Mouse (Mus musculus): ENCODE data around the gene Car11. TPM values are rescaled to one million over a fixed set of nuclear protein-coding genes. Genes with fewer than 3 reads are reported as not detected.
A peak's percentile ranks its signal among the peaks of the same experiment; 100 is the strongest.

Car11 gene
- polyA plus RNA-seq, 1 experiment from 2014 or later = 3.3 TPM

DNA sequence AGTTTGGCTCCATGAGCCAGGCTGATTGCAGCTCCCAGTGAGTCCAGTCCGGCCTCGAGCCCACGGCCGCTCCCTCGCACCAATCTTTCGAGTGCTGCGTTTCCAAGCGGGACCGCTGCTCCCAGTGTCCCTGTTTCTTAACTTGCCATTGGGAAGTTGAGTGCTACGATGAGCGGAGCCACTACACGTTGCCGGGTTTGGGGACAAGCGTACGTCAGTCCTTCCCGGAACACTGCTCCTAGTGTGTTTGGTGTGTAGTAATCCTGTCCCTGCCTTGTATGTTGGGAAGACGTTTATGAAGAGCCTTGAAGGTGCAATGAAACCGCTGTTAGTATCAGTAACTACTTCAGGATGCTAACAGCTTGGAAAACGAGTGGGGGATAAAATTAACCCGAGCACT, 18.7 kb downstream of the Car11 start:
- Histone ChIP-seq H3K4me2 (ENCODE audit: low read depth, low read length) (peak overlapping the region; percentile 86), H3K36me3 (ENCODE audit: control insufficient read depth, insufficient read depth, low read length) (peaks cover 23% of the 10 kb centered on the region), H3K27ac (ENCODE audit: low read length) (peak overlapping the region; percentile 81), H3K4me1 (replicated peaks; ENCODE audit: control insufficient read depth, insufficient read depth, low read length) (peaks cover 32% of the 10 kb centered on the region), H3K9me3 (ENCODE audit: control insufficient read depth, low read length) (no peaks in the 10 kb centered on the region), H3K4me3 (ENCODE audit: low read length) (peak overlapping the region; percentile 73), H3K27me3 (ENCODE audit: control insufficient read depth, insufficient read depth, low read depth, low read length) (no peaks in the 10 kb centered on the region), H3K9ac (ENCODE audit: low read length) (peak overlapping the region; percentile 93)
- ATAC-seq (ENCODE audit: low read depth) = no peak; the same call in 1 of the 2 replicates
- under 1% methylated on average over 20 of the region's 20 CpGs for WGBS

DNA sequence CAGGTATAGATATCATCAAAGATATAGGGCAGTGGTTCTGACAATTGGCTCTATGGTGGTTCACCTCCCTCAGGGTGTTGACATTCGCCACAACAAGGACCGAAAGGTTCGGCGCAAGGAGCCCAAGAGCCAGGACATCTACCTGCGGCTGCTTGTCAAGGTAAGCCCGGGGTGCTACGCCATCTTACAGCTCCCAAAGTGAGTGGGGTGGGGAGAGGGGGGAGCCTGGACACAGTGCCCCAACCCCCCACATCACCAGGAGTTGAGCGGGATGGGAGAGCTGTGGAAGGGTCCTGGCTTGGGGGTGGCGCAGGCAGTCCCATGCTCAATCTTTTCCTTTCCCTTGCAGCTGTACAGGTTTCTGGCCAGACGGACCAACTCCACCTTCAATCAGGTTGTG, 19.5 kb downstream of the Car11 start:
- Histone ChIP-seq H3K9me3 (ENCODE audit: control insufficient read depth, low read length) (no peaks in the 10 kb centered on the region), H3K4me1 (replicated peaks; ENCODE audit: control insufficient read depth, insufficient read depth, low read length) (peaks cover 29% of the 10 kb centered on the region), H3K4me2 (ENCODE audit: low read depth, low read length) (peak overlapping the region; percentile 86), H3K27ac (ENCODE audit: low read length) (no peak overlapping the region), H3K9ac (ENCODE audit: low read length) (peak overlapping the region; percentile 93), H3K36me3 (ENCODE audit: control insufficient read depth, insufficient read depth, low read length) (peaks cover 24% of the 10 kb centered on the region), H3K27me3 (ENCODE audit: control insufficient read depth, insufficient read depth, low read depth, low read length) (no peaks in the 10 kb centered on the region), H3K4me3 (ENCODE audit: low read length) (peak overlapping the region; percentile 73)
- WGBS = 67% methylated on average over 10 of the region's 10 CpGs
- ATAC-seq (ENCODE audit: low read depth) = no peak

DNA sequence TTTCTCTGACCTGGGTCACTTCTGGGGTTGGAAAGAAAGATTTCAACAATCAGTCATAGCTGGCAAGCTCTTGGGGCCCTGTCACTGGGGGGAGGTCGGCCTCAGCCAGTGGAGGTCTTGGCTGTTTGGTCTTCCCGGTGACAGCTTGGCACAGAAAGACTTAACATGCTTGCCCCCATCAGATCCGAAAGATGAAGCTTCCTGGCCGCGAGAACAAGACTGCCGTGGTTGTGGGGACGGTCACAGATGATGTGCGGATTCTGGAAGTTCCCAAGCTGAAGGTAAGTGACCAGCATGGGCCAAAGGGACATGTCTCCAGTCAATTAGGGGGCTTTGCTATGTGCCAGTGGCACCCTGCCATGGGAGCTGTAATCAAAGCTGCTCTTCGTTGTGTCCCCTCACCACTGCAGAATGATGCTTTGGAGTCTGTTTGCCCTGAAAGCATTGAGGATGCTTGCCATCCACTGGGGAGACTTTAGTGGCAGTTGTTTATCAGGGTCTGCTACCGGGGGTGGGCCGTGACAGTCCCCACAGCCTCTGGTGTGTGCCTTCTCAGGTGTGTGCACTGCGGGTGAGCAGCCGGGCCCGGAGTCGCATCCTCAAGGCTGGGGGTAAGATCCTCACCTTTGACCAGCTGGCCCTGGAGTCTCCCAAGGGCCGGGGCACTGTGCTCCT, 20.2 kb downstream of the Car11 start:
- H3K4me1 ChIP-seq (replicated peaks; ENCODE audit: control insufficient read depth, insufficient read depth, low read length) = peaks cover 24% of the 10 kb centered on the region
- H3K9me3 ChIP-seq (ENCODE audit: control insufficient read depth, low read length) = no peaks in the 10 kb centered on the region
- H3K27ac ChIP-seq (ENCODE audit: low read length) = no peak overlapping the region
- WGBS = 79% methylated on average over 15 of the region's 16 CpGs
- no peak for ATAC-seq (ENCODE audit: low read depth)
- H3K4me2 ChIP-seq (ENCODE audit: low read depth, low read length) = peak overlapping the region; percentile 86; the same call in 1 of the 2 replicates
- H3K27me3 ChIP-seq (ENCODE audit: control insufficient read depth, insufficient read depth, low read depth, low read length) = no peaks in the 10 kb centered on the region
- H3K4me3 ChIP-seq (ENCODE audit: low read length) = peak overlapping the region; percentile 73; the same call in 1 of the 2 replicates
- peaks cover 28% of the 10 kb centered on the region for H3K36me3 ChIP-seq (ENCODE audit: control insufficient read depth, insufficient read depth, low read length)
- peak overlapping the region; percentile 93; the same call in 1 of the 2 replicates for H3K9ac ChIP-seq (ENCODE audit: low read length)

DNA sequence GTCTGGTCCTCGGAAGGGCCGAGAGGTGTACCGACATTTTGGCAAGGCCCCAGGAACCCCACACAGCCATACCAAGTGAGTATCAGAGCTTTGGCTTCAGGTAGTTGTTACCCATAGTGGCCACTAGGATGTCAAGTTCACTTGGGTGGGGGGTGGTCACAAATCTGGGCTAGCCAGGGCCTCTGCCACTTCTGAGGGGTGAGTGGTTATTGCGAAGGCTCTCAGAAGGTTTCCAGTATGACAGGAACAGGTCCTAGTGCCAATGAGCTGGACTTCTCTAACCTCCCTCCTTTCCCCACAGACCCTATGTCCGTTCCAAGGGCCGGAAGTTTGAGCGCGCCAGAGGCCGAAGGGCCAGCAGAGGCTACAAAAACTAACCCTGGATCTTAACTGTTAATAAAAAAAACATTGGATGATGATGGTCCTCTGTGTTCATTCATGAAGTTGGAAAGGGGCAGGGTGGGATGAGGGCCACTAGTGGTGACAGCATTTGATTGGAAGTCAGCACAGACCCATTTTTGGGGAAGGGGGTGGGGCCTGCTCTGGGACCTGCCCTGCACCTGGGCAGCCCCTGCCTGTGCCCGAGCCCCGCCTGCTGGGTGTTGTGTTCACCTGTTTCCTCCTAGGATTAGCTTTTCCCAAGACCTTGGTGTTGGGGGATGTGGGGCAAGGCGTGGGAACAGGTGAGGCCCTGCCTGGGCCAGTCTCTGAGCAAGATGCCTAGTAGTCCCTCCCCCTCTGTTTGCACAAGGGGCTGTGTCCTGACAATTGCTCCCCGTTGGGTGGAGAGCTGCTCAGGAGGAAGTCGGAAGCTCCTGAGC, 21.0 kb downstream of the Car11 start, which contains the start of gene Fam83e:
Gene Fam83e (plus strand): TSS at position 800 of the 821 bp plus-strand sequence.
- Histone ChIP-seq H3K27ac (ENCODE audit: low read length) (peak within 1 kb of the TSS; percentile 2; the same call in 1 of the 2 replicates), H3K4me1 (replicated peaks; ENCODE audit: control insufficient read depth, insufficient read depth, low read length) (peaks cover 22% of the 10 kb centered on the region), H3K9ac (ENCODE audit: low read length) (no peak within 1 kb of the TSS), H3K36me3 (ENCODE audit: control insufficient read depth, insufficient read depth, low read length) (peaks cover 35% of the 10 kb centered on the region), H3K9me3 (ENCODE audit: control insufficient read depth, low read length) (no peaks in the 10 kb centered on the region), H3K27me3 (ENCODE audit: control insufficient read depth, insufficient read depth, low read depth, low read length) (no peaks in the 10 kb centered on the region), H3K4me2 (ENCODE audit: low read depth, low read length) (no peak within 1 kb of the TSS), H3K4me3 (ENCODE audit: low read length) (no peak within 1 kb of the TSS)
- 68% methylated on average over 14 of the region's 14 CpGs for WGBS
- ATAC-seq (ENCODE audit: low read depth) = no peak

DNA sequence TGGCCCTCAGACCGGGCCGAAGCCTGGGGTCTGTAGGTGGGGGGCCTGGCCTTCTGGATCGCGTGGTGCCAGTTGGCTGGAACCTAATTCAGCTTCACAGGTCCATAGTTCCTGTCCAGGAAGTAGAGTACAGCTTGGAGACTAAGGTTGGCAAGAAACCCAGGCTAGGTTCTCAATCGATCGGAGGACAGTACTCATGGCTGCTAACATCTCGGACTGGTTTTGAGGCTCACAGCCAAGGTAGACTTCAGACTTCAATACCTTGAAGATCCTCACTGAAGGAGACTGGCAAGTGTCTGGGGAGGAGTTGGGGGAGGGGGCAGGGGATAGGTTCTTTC, 21.6 kb downstream of the Car11 start:
- peaks cover 16% of the 10 kb centered on the region for H3K4me1 ChIP-seq (replicated peaks; ENCODE audit: control insufficient read depth, insufficient read depth, low read length)
- H3K27ac ChIP-seq (ENCODE audit: low read length) = peak overlapping the region; percentile 2; the same call in 1 of the 2 replicates
- 73% methylated on average over 7 of the region's 7 CpGs for WGBS
- H3K9ac ChIP-seq (ENCODE audit: low read length) = no peak overlapping the region
- H3K36me3 ChIP-seq (ENCODE audit: control insufficient read depth, insufficient read depth, low read length) = peaks cover 37% of the 10 kb centered on the region
- no peak overlapping the region for H3K4me2 ChIP-seq (ENCODE audit: low read depth, low read length)
- no peak overlapping the region for H3K4me3 ChIP-seq (ENCODE audit: low read length)
- no peak for ATAC-seq (ENCODE audit: low read depth)
- no peaks in the 10 kb centered on the region for H3K27me3 ChIP-seq (ENCODE audit: control insufficient read depth, insufficient read depth, low read depth, low read length)
- H3K9me3 ChIP-seq (ENCODE audit: control insufficient read depth, low read length) = no peaks in the 10 kb centered on the region

DNA sequence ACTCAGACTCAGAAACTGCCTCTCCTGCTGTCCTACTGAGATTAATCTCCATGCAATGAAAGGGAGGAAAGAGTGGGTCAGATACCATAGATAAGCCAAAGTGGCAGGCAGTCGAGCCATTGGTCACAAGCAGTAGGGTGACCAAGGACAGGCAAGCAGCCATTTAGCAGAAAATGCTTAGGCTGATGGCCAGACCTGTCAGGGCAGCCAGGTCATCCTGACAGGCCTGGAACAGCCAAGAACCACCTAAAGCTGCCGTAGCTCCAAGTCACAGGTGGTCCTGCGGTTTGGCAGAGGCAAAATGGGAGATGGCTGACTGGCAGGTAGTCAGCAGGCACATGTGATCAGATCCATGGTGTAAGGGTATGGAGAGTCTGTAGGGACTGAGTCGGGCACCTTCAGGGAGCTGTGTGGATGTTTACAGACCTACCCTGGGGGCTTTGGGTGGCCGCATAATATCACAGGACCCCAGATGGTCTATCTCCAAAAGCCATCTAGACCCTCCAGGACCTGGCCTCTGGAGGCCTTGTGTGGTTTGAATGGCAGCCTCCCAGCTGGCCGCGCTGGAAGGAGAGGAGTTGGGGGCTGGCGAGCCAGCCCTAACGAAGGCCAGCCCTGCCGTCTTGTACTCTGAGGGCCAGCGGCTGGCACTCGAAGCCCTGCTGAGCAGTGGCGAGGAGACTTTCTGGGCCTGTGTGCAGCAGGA, 22.2 kb downstream of the Car11 start:
- H3K27me3 ChIP-seq (ENCODE audit: control insufficient read depth, insufficient read depth, low read depth, low read length) = no peaks in the 10 kb centered on the region
- H3K27ac ChIP-seq (ENCODE audit: low read length) = no peak overlapping the region
- 0 out of 2 replicates have a peak overlapping the region, but pooled peaks have one; percentile 14 for H3K9ac ChIP-seq (ENCODE audit: low read length)
- H3K4me1 ChIP-seq (replicated peaks; ENCODE audit: control insufficient read depth, insufficient read depth, low read length) = peaks cover 12% of the 10 kb centered on the region
- H3K4me2 ChIP-seq (ENCODE audit: low read depth, low read length) = no peak overlapping the region
- ATAC-seq (ENCODE audit: low read depth) = no peak
- peaks cover 40% of the 10 kb centered on the region for H3K36me3 ChIP-seq (ENCODE audit: control insufficient read depth, insufficient read depth, low read length)
- no peak overlapping the region for H3K4me3 ChIP-seq (ENCODE audit: low read length)
- no peaks in the 10 kb centered on the region for H3K9me3 ChIP-seq (ENCODE audit: control insufficient read depth, low read length)
- WGBS = 60% methylated on average over 13 of the region's 13 CpGs

DNA sequence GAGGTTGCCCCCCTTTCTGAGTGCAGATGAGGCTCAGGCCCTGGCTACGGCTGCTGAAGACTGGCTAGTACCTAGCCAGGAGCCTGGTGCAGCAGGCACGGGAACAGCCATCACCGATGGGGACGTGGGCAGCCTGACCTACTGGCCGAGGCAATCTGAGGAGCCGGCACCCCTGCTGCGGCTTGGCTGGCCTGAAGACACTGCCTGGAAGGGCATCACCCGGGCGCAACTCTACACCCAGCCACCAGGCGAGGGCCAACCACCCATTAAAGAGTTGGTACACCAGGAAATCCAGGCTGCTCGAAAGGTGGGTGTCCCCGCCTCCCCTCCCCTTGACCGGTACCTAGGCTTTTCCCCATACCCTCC, 22.7 kb downstream of the Car11 start:
- 0 out of 2 replicates have a peak overlapping the region, but pooled peaks have one; percentile 14 for H3K9ac ChIP-seq (ENCODE audit: low read length)
- H3K4me2 ChIP-seq (ENCODE audit: low read depth, low read length) = no peak overlapping the region
- peaks cover 8% of the 10 kb centered on the region for H3K4me1 ChIP-seq (replicated peaks; ENCODE audit: control insufficient read depth, insufficient read depth, low read length)
- 76% methylated on average over 13 of the region's 13 CpGs for WGBS
- H3K9me3 ChIP-seq (ENCODE audit: control insufficient read depth, low read length) = no peaks in the 10 kb centered on the region
- H3K4me3 ChIP-seq (ENCODE audit: low read length) = no peak overlapping the region
- H3K36me3 ChIP-seq (ENCODE audit: control insufficient read depth, insufficient read depth, low read length) = peaks cover 40% of the 10 kb centered on the region
- H3K27ac ChIP-seq (ENCODE audit: low read length) = no peak overlapping the region
- no peaks in the 10 kb centered on the region for H3K27me3 ChIP-seq (ENCODE audit: control insufficient read depth, insufficient read depth, low read depth, low read length)
- ATAC-seq (ENCODE audit: low read depth) = no peak

DNA sequence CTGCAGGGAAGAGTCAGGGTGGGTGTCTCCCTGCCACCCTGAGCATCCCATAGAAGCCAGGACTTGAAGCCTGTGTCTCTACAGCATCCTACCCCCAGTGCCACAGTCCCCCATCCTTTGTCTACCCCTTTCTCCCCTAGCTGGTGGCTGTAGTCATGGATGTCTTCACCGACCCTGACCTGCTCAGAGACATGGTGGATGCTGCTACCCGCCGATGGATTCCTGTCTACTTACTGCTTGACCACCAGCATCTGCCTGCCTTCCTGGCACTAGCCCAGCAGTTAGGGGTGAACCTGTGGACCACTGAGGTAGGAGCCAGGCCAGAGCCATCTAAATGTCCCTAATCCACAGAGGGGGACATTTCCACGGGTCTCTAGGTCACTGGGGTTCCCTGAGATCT, 23.7 kb downstream of the Car11 start:
- ATAC-seq (ENCODE audit: low read depth) = no peak
- peaks cover 40% of the 10 kb centered on the region for H3K36me3 ChIP-seq (ENCODE audit: control insufficient read depth, insufficient read depth, low read length)

DNA sequence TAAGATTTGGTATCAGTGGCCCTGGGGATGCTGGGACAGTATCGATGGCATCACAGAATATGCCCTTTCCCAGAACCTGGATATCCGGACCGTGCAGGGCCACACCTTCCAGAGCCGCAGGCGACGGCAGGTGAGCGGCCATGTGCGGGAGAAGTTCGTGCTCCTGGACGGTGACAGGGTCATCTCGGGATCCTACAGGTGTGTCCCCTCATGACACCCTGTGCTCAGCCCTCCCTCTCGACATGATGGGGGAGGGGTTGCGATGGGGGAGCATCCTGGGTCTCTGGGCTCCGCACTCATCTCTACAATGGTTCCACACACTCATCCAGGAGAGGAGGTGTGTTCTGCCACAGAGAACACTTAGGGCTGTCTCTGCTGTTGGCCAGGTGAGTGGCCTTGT, 24.1 kb downstream of the Car11 start:
- peaks cover 41% of the 10 kb centered on the region for H3K36me3 ChIP-seq (ENCODE audit: control insufficient read depth, insufficient read depth, low read length)

More for the DNA sequence above, 23.7 kb downstream of the Car11 start:
- no peak overlapping the region for H3K9ac ChIP-seq (ENCODE audit: low read length)
- no peak overlapping the region for H3K27ac ChIP-seq (ENCODE audit: low read length)
- H3K27me3 ChIP-seq (ENCODE audit: control insufficient read depth, insufficient read depth, low read depth, low read length) = no peaks in the 10 kb centered on the region
- 82% methylated on average over 4 of the region's 4 CpGs for WGBS
- H3K9me3 ChIP-seq (ENCODE audit: control insufficient read depth, low read length) = no peaks in the 10 kb centered on the region
- no peak overlapping the region for H3K4me3 ChIP-seq (ENCODE audit: low read length)
- peaks cover 8% of the 10 kb centered on the region for H3K4me1 ChIP-seq (replicated peaks; ENCODE audit: control insufficient read depth, insufficient read depth, low read length)
- no peak overlapping the region for H3K4me2 ChIP-seq (ENCODE audit: low read depth, low read length)

More for the DNA sequence above, 24.1 kb downstream of the Car11 start:
- 88% methylated on average over 14 of the region's 14 CpGs for WGBS
- H3K9me3 ChIP-seq (ENCODE audit: control insufficient read depth, low read length) = no peaks in the 10 kb centered on the region
- H3K4me3 ChIP-seq (ENCODE audit: low read length) = no peak overlapping the region
- H3K4me1 ChIP-seq (replicated peaks; ENCODE audit: control insufficient read depth, insufficient read depth, low read length) = peaks cover 8% of the 10 kb centered on the region
- H3K27ac ChIP-seq (ENCODE audit: low read length) = no peak overlapping the region
- no peak overlapping the region for H3K4me2 ChIP-seq (ENCODE audit: low read depth, low read length)
- no peak overlapping the region for H3K9ac ChIP-seq (ENCODE audit: low read length)
- no peaks in the 10 kb centered on the region for H3K27me3 ChIP-seq (ENCODE audit: control insufficient read depth, insufficient read depth, low read depth, low read length)
- ATAC-seq (ENCODE audit: low read depth) = no peak

Data from lung, embryonic 16.5 days (tissue).